Mouse (Mus musculus): ENCODE results near the gene Nip7. TPM values are rescaled to one million over a fixed set of nuclear protein-coding genes. Genes with fewer than 3 reads are reported as not detected.

Nip7 gene
- 10 to 100 TPM; 28.5 to 35.2 TPM for total RNA-seq (2023)

GRCm38 (mm10) chr8:107056076-107056972, at the start of gene Nip7, which contains the start of gene Cog8:
Nip7 (plus strand) TSS chr8:107056877.
Cog8 (minus strand) TSS chr8:107056689.

GRCm38 (mm10) chr8:107030650-107031576, 25.8 kb upstream of the Nip7 start, which contains the start of gene Vps4a:
Vps4a (plus strand) TSS chr8:107031222.

GRCm38 (mm10) chr8:107048061-107048941, 8.4 kb upstream of the Nip7 start, which contains the start of gene Pdf:
Pdf (minus strand) TSS chr8:107048614.

GRCm38 (mm10) chr8:107065511-107066496, 9.1 kb downstream of the Nip7 start, which contains the start of gene Tmed6:
Tmed6 (minus strand) TSS chr8:107065644.

GRCm38 (mm10) chr8:107096366-107097036, 39.8 kb downstream of the Nip7 start, which contains the start of gene Terf2:
Terf2 (minus strand) TSS chr8:107096547.

Other genes starting within 250 kb of the Nip7 start
- gene Has3, start 186.6 kb upstream of the Nip7 start, total RNA-seq (2023): under 1 TPM; 0.08 to 0.55 TPM
- 10 to 100 TPM; 16.8 to 17.1 TPM for gene Utp4, start 163.2 kb upstream of the Nip7 start, total RNA-seq (2023)
- gene Sntb2, start 121.1 kb upstream of the Nip7 start, total RNA-seq (2023): 10 to 100 TPM; 11.8 to 13.9 TPM
- gene Vps4a, start 25.7 kb upstream of the Nip7 start, total RNA-seq (2023): 10 to 100 TPM; 34.3 to 37.7 TPM
- 1 to 10 TPM; 7.5 TPM for gene Pdf, start 8.3 kb upstream of the Nip7 start, total RNA-seq (2023)
- 10 to 100 TPM; 24.4 to 24.9 TPM for gene Cog8, start 188 bp upstream of the Nip7 start, total RNA-seq (2023)
- gene Tmed6, start 8.8 kb downstream of the Nip7 start, total RNA-seq (2023): under 1 TPM in 1 of 2 experiments, not detected in 1; 0.85 TPM
- 10 to 100 TPM; 25.1 to 27.2 TPM for gene Terf2, start 39.7 kb downstream of the Nip7 start, total RNA-seq (2023)
- gene Cyb5b, start 93.8 kb downstream of the Nip7 start, total RNA-seq (2023): 10 to 100 TPM; 34.9 to 35.2 TPM
- 100 to 1,000 TPM; 100 to 102 TPM for gene Nfat5, start 236.6 kb downstream of the Nip7 start, total RNA-seq (2023)